Mouse (Mus musculus): ENCODE data around the gene Kcnh7.

The Kcnh7 gene

GRCm38 (mm10) chr2:62646014-62646645 is 538.0 kb downstream of the Kcnh7 start, which contains the start of gene Ifih1:
Gene Ifih1 (minus strand): TSS chr2:62646255.
- DNase-seq (ENCODE audit: low spot score in 2 of 2): peak; percentile 45 to 66

- peak in 1 of 2 experiments; percentile 8 for DNase-seq (ENCODE audit: low spot score in 2 of 2)
Measured at GRCm38 (mm10) chr2:62645475-62645874, 538.6 kb downstream of the Kcnh7 start.

- DNase-seq (ENCODE audit: low spot score in 2 of 2): no peak
Measured at GRCm38 (mm10) chr2:62644891-62645290, 539.2 kb downstream of the Kcnh7 start.

Measured in thymus, postnatal 10 days (tissue).